Mouse (Mus musculus) heart, postnatal 14 days (tissue): ENCODE results near the gene Uhrf1bp1. TPM values are rescaled to one million over a fixed set of nuclear protein-coding genes. Genes with fewer than 3 reads are reported as not detected.
"Not testable (repeated sequence)": the region's sequence is repeated elsewhere in the genome, so short reads cannot be mapped to it uniquely, and the experiment has no call there.

ENCODE experiments used
- DNase-seq, 2 experiments: peaks; one replicate each; pipeline ENCODE4 v3.0.0; 2021 to 2022
- intact Hi-C: fragments of 180-260 bp; cut with DNase I; formaldehyde crosslinking; loops from one replicate; pipeline ENCODE4 v1.15.1; 2025
- total RNA-seq, 2 experiments: library from RNA; stranded (reverse); gene quantifications; 2 replicates each; pipeline ENCODE4 v1.2.3; 2021

Gene Uhrf1bp1
- total RNA-seq, 2 experiments from 2014 or later: 14.3 to 18.7 TPM

GRCm38 (mm10) chr17:27830411-27830810 lies 25.8 kb upstream of the Uhrf1bp1 start:
- DNase-seq: no peak
- intact Hi-C loops: no loop called here

GRCm38 (mm10) chr17:27837850-27838249 lies 18.4 kb upstream of the Uhrf1bp1 start, which contains the start of gene Snrpc:
TSS of gene Snrpc (plus strand) at chr17:27838150.
- DNase-seq: not testable (repeated sequence)
- intact Hi-C loops: loop anchor here (2.0 kb wide), 1 partner anchor 17 kb away; the partner anchor contains the start of gene D17Wsu92e

GRCm38 (mm10) chr17:27839469-27840252 lies 16.6 kb upstream of the Uhrf1bp1 start:
- peak; percentile 92 to 96 for DNase-seq
- intact Hi-C loops: loop anchor here (2.0 kb wide), 2 partner anchors 19 to 67 kb away; partner anchors contain the start of gene D17Wsu92e

- no peak for DNase-seq
These were observed 7.9 kb upstream of the Uhrf1bp1 start for GRCm38 (mm10) chr17:27848351-27848750.

GRCm38 (mm10) chr17:27851076-27851475 lies 5.2 kb upstream of the Uhrf1bp1 start:
- DNase-seq: peak in 1 of 2 experiments; percentile 7
- intact Hi-C loops: no loop called here

More at GRCm38 (mm10) chr17:27848351-27848750, 7.9 kb upstream of the Uhrf1bp1 start:
- intact Hi-C loops: no loop called here

GRCm38 (mm10) chr17:27856798-27857648 lies 782 bp downstream of the Uhrf1bp1 start:
- intact Hi-C loops: no loop called here
- DNase-seq: peak; percentile 60 to 61

GRCm38 (mm10) chr17:27857649-27858475 lies 1.6 kb downstream of the Uhrf1bp1 start:
- intact Hi-C loops: no loop called here

GRCm38 (mm10) chr17:27859131-27859530 lies 2.9 kb downstream of the Uhrf1bp1 start:
- DNase-seq: no peak
- intact Hi-C loops: no loop called here

More at GRCm38 (mm10) chr17:27857649-27858475, 1.6 kb downstream of the Uhrf1bp1 start:
- no peak for DNase-seq

- intact Hi-C loops: no loop called here
- DNase-seq: no peak
These were observed 9.2 kb downstream of the Uhrf1bp1 start for GRCm38 (mm10) chr17:27865461-27865860.

GRCm38 (mm10) chr17:27866737-27867136 lies 10.5 kb downstream of the Uhrf1bp1 start:
- DNase-seq: no peak
- intact Hi-C loops: no loop called here

GRCm38 (mm10) chr17:27871851-27872250 lies 15.6 kb downstream of the Uhrf1bp1 start:
- DNase-seq: no peak
- intact Hi-C loops: no loop called here

GRCm38 (mm10) chr17:27873583-27873982 lies 17.3 kb downstream of the Uhrf1bp1 start:
- DNase-seq: no peak
- intact Hi-C loops: no loop called here

- intact Hi-C loops: no loop called here
These were observed 18.3 kb downstream of the Uhrf1bp1 start for GRCm38 (mm10) chr17:27874510-27874909.

GRCm38 (mm10) chr17:27881518-27881917 lies 25.3 kb downstream of the Uhrf1bp1 start:
- intact Hi-C loops: no loop called here

More at GRCm38 (mm10) chr17:27874510-27874909, 18.3 kb downstream of the Uhrf1bp1 start:
- DNase-seq: no peak

GRCm38 (mm10) chr17:27883129-27883528 lies 26.9 kb downstream of the Uhrf1bp1 start:
- no peak for DNase-seq
- intact Hi-C loops: no loop called here

More at GRCm38 (mm10) chr17:27881518-27881917, 25.3 kb downstream of the Uhrf1bp1 start:
- DNase-seq: peak; percentile 36 to 59

- intact Hi-C loops: no loop called here
These were observed 27.8 kb downstream of the Uhrf1bp1 start for GRCm38 (mm10) chr17:27883994-27884393.

GRCm38 (mm10) chr17:27886499-27887210 lies 30.4 kb downstream of the Uhrf1bp1 start:
- DNase-seq: peak; percentile 57 to 66
- intact Hi-C loops: no loop called here

More at GRCm38 (mm10) chr17:27883994-27884393, 27.8 kb downstream of the Uhrf1bp1 start:
- no peak for DNase-seq

- DNase-seq: peak; percentile 94 to 96
- intact Hi-C loops: loop anchor here (2.0 to 5.0 kb wide), 4 partner anchors 67 to 255 kb away; no protein-coding TSS in a partner anchor
These were observed 51.4 kb downstream of the Uhrf1bp1 start for GRCm38 (mm10) chr17:27907512-27908205.
